In genomic region chr10:76961790-76962489, GRCm38 (mm10) we compare ENCODE assay signal across 8 mouse cellular contexts. TPM values are rescaled to one million over a fixed set of nuclear protein-coding genes. Genes with fewer than 3 reads are reported as not detected.
A peak's percentile ranks its signal among the peaks of the same experiment; 100 is the strongest.
DNase-seq lines count a peak whose midpoint lies in the region; ATAC-seq lines count a peak whose summit lies in the region.

Gene Pcbp3, minus strand, starts transcription at chr10:76961887.

- peak within 1 kb of the TSS; percentile 67 for H3K4me3 ChIP-seq in hindbrain, embryonic 11.5 days (ENCODE audit: low read depth, low read length)
- peak within 1 kb of the TSS; percentile 68 for H3K4me3 ChIP-seq in lung, embryonic 16.5 days (ENCODE audit: low read length)

- H3K4me1 ChIP-seq in hindbrain, embryonic 11.5 days (replicated peaks; ENCODE audit: control insufficient read depth, insufficient read depth, low read length) = peaks cover 14% of the 10 kb centered on the region; the same call in 1 of the 2 replicates
- H3K4me1 ChIP-seq in lung, embryonic 16.5 days (replicated peaks; ENCODE audit: control insufficient read depth, insufficient read depth, low read length) = peaks cover 15% of the 10 kb centered on the region

- peak; percentile 98 for DNase-seq in R1 (ENCODE audit: low read depth, low spot score)
- DNase-seq in cerebellum, postnatal 14 days = peak; percentile 98 to 99
- peak; percentile 97 to 98 for DNase-seq in frontal cortex, postnatal 10 days (ENCODE audit: low spot score in 2 of 2)
- DNase-seq in hindbrain, embryonic 11.5 days (ENCODE audit: low spot score) = peak; percentile 98
- DNase-seq in layer of hippocampus, adult 9-11 months = peak; percentile 99
- DNase-seq in ovary, postnatal 10 days (ENCODE audit: low spot score) = peak; percentile 83
- DNase-seq in thymus, postnatal 0 days (ENCODE audit: low spot score) = peak; percentile 95

- H3K9me3 ChIP-seq in hindbrain, embryonic 11.5 days (ENCODE audit: control insufficient read depth, low read length) = no peaks in the 10 kb centered on the region
- H3K9me3 ChIP-seq in lung, embryonic 16.5 days (ENCODE audit: control insufficient read depth, low read length) = no peaks in the 10 kb centered on the region

- peak within 1 kb of the TSS; percentile 76 for H3K9ac ChIP-seq in hindbrain, embryonic 11.5 days (ENCODE audit: low read depth, low read length)
- H3K9ac ChIP-seq in lung, embryonic 16.5 days (ENCODE audit: low read length) = peak within 1 kb of the TSS; percentile 85

- WGBS in hindbrain, embryonic 11.5 days = 1% methylated on average over 55 of the region's 62 CpGs
- WGBS in lung, embryonic 16.5 days = 2% methylated on average over 53 of the region's 62 CpGs

- H3K27ac ChIP-seq in hindbrain, embryonic 11.5 days (ENCODE audit: low read depth, low read length) = peak within 1 kb of the TSS; percentile 42; the same call in 1 of the 2 replicates
- H3K27ac ChIP-seq in lung, embryonic 16.5 days (ENCODE audit: low read length) = no peak within 1 kb of the TSS

- no peaks in the 10 kb centered on the region for H3K27me3 ChIP-seq in hindbrain, embryonic 11.5 days (ENCODE audit: control insufficient read depth, insufficient read depth, low read length)
- no peaks in the 10 kb centered on the region for H3K27me3 ChIP-seq in lung, embryonic 16.5 days (ENCODE audit: control insufficient read depth, insufficient read depth, low read depth, low read length)

- peak within 1 kb of the TSS; percentile 97 for H3K4me2 ChIP-seq in hindbrain, embryonic 11.5 days (replicated peaks; ENCODE audit: low read depth, low read length)
- H3K4me2 ChIP-seq in lung, embryonic 16.5 days (ENCODE audit: low read depth, low read length) = peak within 1 kb of the TSS; percentile 100

- no peaks in the 10 kb centered on the region for H3K36me3 ChIP-seq in hindbrain, embryonic 11.5 days (ENCODE audit: control insufficient read depth, insufficient read depth, low read length)
- no peaks in the 10 kb centered on the region for H3K36me3 ChIP-seq in lung, embryonic 16.5 days (ENCODE audit: control insufficient read depth, insufficient read depth, low read length)

- peak; percentile 96 for ATAC-seq in hindbrain, embryonic 11.5 days (ENCODE audit: low FRiP score)
- peak; percentile 99 for ATAC-seq in lung, embryonic 16.5 days (ENCODE audit: low read depth)

RNA-seq across cellular contexts. Expression of gene Pcbp3, which starts in this region (rescaled TPM):
- polyA plus RNA-seq in hindbrain, embryonic 11.5 days (2014; fragmentation: Nextera tagmentation; extraction: Ambion mirVana) = 30.6 and 37.7 TPM in 2 replicates
- polyA plus RNA-seq in lung, embryonic 16.5 days (2015; fragmentation: Nextera tagmentation; extraction: Ambion mirVana) = 30.7 and 34.9 TPM in 2 replicates
- polyA plus RNA-seq in thymus, postnatal 0 days (2015; fragmentation: Nextera tagmentation; extraction: Ambion mirVana) = 10.3 and 10.5 TPM in 2 replicates
